Mouse (Mus musculus): ENCODE data around the gene Kcnip1. TPM values are rescaled to one million over a fixed set of nuclear protein-coding genes. Genes with fewer than 3 reads are reported as not detected.

The Kcnip1 gene
- polyA plus RNA-seq, 1 experiment from 2014 or later = 2.0 TPM

- Histone ChIP-seq H3K36me3 (replicated peaks) (no peaks in the 10 kb centered on the region), H3K4me3 (no peak overlapping the region), H3K27ac (replicated peaks) (peak overlapping the region; percentile 48; the same call in 1 of the 2 replicates), H3K9me3 (no peaks in the 10 kb centered on the region; the same call in 1 of the 2 replicates), H3K27me3 (replicated peaks; ENCODE audit: low read depth, poor library complexity, severe bottlenecking) (no peaks in the 10 kb centered on the region), H3K4me1 (peaks cover 16% of the 10 kb centered on the region)
- DNase-seq (ENCODE audit: low spot score) = peak; percentile 54
- 31% methylated on average over 5 of the region's 5 CpGs for WGBS
Observed at GRCm38 (mm10) chr11:33951155-33951554, 41.8 kb downstream of the Kcnip1 start.

GRCm38 (mm10) chr11:33946501-33946900 lies 46.5 kb downstream of the Kcnip1 start:
- H3K27ac ChIP-seq (replicated peaks) = no peak overlapping the region
- H3K4me1 ChIP-seq = peaks cover 5% of the 10 kb centered on the region
- WGBS = 90% methylated on average over 4 of the region's 4 CpGs
- H3K27me3 ChIP-seq (replicated peaks; ENCODE audit: low read depth, poor library complexity, severe bottlenecking) = no peaks in the 10 kb centered on the region
- H3K36me3 ChIP-seq (replicated peaks) = no peaks in the 10 kb centered on the region
- no peak for DNase-seq (ENCODE audit: low spot score)
- no peak overlapping the region for H3K4me3 ChIP-seq
- H3K9me3 ChIP-seq = no peaks in the 10 kb centered on the region; the same call in 1 of the 2 replicates

- Histone ChIP-seq H3K4me1 (peaks cover 3% of the 10 kb centered on the region; the same call in 1 of the 2 replicates), H3K4me3 (no peak overlapping the region), H3K27ac (replicated peaks) (no peak overlapping the region), H3K36me3 (replicated peaks) (no peaks in the 10 kb centered on the region), H3K9me3 (no peaks in the 10 kb centered on the region), H3K27me3 (replicated peaks; ENCODE audit: low read depth, poor library complexity, severe bottlenecking) (no peaks in the 10 kb centered on the region)
- no peak for DNase-seq (ENCODE audit: low spot score)
- WGBS = 90% methylated on average over 9 of the region's 9 CpGs
Observed at GRCm38 (mm10) chr11:33944786-33945328, 48.1 kb downstream of the Kcnip1 start.

- no peak overlapping the region for H3K4me3 ChIP-seq
- H3K27ac ChIP-seq (replicated peaks) = no peak overlapping the region
- no peaks in the 10 kb centered on the region for H3K27me3 ChIP-seq (replicated peaks; ENCODE audit: low read depth, poor library complexity, severe bottlenecking)
- WGBS = 63% methylated on average over 4 of the region's 4 CpGs
- no peaks in the 10 kb centered on the region for H3K36me3 ChIP-seq (replicated peaks)
- H3K4me1 ChIP-seq = peaks cover 5% of the 10 kb centered on the region; the same call in 1 of the 2 replicates
- peak; percentile 47 for DNase-seq (ENCODE audit: low spot score)
- H3K9me3 ChIP-seq = no peaks in the 10 kb centered on the region
Observed at GRCm38 (mm10) chr11:33944067-33944785, 48.7 kb downstream of the Kcnip1 start.

GRCm38 (mm10) chr11:33943565-33943964 lies 49.4 kb downstream of the Kcnip1 start:
- Histone ChIP-seq H3K9me3 (no peaks in the 10 kb centered on the region), H3K4me1 (peaks cover 11% of the 10 kb centered on the region), H3K27ac (replicated peaks) (no peak overlapping the region), H3K36me3 (replicated peaks) (no peaks in the 10 kb centered on the region), H3K4me3 (no peak overlapping the region), H3K27me3 (replicated peaks; ENCODE audit: low read depth, poor library complexity, severe bottlenecking) (no peaks in the 10 kb centered on the region)
- DNase-seq (ENCODE audit: low spot score) = no peak
- WGBS = 80% methylated on average over 1 of the region's 1 CpGs

GRCm38 (mm10) chr11:33939456-33940113 lies 53.4 kb downstream of the Kcnip1 start:
- Histone ChIP-seq H3K27ac (replicated peaks) (no peak overlapping the region), H3K9me3 (no peaks in the 10 kb centered on the region), H3K27me3 (replicated peaks; ENCODE audit: low read depth, poor library complexity, severe bottlenecking) (no peaks in the 10 kb centered on the region), H3K36me3 (replicated peaks) (no peaks in the 10 kb centered on the region), H3K4me1 (peaks cover 12% of the 10 kb centered on the region), H3K4me3 (no peak overlapping the region)
- WGBS = 87% methylated on average over 4 of the region's 4 CpGs
- DNase-seq (ENCODE audit: low spot score) = no peak

- no peak overlapping the region; the same call in 1 of the 2 replicates for H3K27ac ChIP-seq (replicated peaks)
- no peak for DNase-seq (ENCODE audit: low spot score)
Observed at GRCm38 (mm10) chr11:33938561-33939274, 54.2 kb downstream of the Kcnip1 start.

GRCm38 (mm10) chr11:33937641-33938040 lies 55.3 kb downstream of the Kcnip1 start:
- no peaks in the 10 kb centered on the region for H3K9me3 ChIP-seq
- peaks cover 15% of the 10 kb centered on the region for H3K4me1 ChIP-seq
- no peak for DNase-seq (ENCODE audit: low spot score)
- no peak overlapping the region for H3K4me3 ChIP-seq
- no peak overlapping the region for H3K27ac ChIP-seq (replicated peaks)
- H3K27me3 ChIP-seq (replicated peaks; ENCODE audit: low read depth, poor library complexity, severe bottlenecking) = no peaks in the 10 kb centered on the region
- H3K36me3 ChIP-seq (replicated peaks) = no peaks in the 10 kb centered on the region
- 86% methylated on average over 8 of the region's 8 CpGs for WGBS

More at GRCm38 (mm10) chr11:33938561-33939274, 54.2 kb downstream of the Kcnip1 start:
- H3K9me3 ChIP-seq = no peaks in the 10 kb centered on the region
- peaks cover 12% of the 10 kb centered on the region for H3K4me1 ChIP-seq
- no peak overlapping the region for H3K4me3 ChIP-seq
- no peaks in the 10 kb centered on the region for H3K27me3 ChIP-seq (replicated peaks; ENCODE audit: low read depth, poor library complexity, severe bottlenecking)
- no peaks in the 10 kb centered on the region for H3K36me3 ChIP-seq (replicated peaks)
- 49% methylated on average over 7 of the region's 7 CpGs for WGBS

GRCm38 (mm10) chr11:33934286-33934685 lies 58.7 kb downstream of the Kcnip1 start:
- Histone ChIP-seq H3K4me1 (peaks cover 23% of the 10 kb centered on the region), H3K4me3 (no peak overlapping the region), H3K9me3 (no peaks in the 10 kb centered on the region), H3K36me3 (replicated peaks) (no peaks in the 10 kb centered on the region), H3K27me3 (replicated peaks; ENCODE audit: low read depth, poor library complexity, severe bottlenecking) (no peaks in the 10 kb centered on the region), H3K27ac (replicated peaks) (no peak overlapping the region)
- 61% methylated on average over 9 of the region's 9 CpGs for WGBS
- DNase-seq (ENCODE audit: low spot score) = no peak

GRCm38 (mm10) chr11:33932386-33933111 lies 60.4 kb downstream of the Kcnip1 start:
- WGBS = 72% methylated on average over 18 of the region's 18 CpGs
- H3K9me3 ChIP-seq = no peaks in the 10 kb centered on the region
- H3K4me1 ChIP-seq = peaks cover 28% of the 10 kb centered on the region
- peak overlapping the region; percentile 18; the same call in 1 of the 2 replicates for H3K4me3 ChIP-seq
- no peaks in the 10 kb centered on the region for H3K36me3 ChIP-seq (replicated peaks)
- no peak for DNase-seq (ENCODE audit: low spot score)
- peaks cover 8% of the 10 kb centered on the region for H3K27me3 ChIP-seq (replicated peaks; ENCODE audit: low read depth, poor library complexity, severe bottlenecking)
- H3K27ac ChIP-seq (replicated peaks) = no peak overlapping the region

- DNase-seq (ENCODE audit: low spot score) = peak; percentile 85
- Histone ChIP-seq H3K27ac (replicated peaks) (no peak overlapping the region), H3K4me1 (peaks cover 28% of the 10 kb centered on the region), H3K4me3 (peak overlapping the region; percentile 18; the same call in 1 of the 2 replicates), H3K36me3 (replicated peaks) (no peaks in the 10 kb centered on the region), H3K27me3 (replicated peaks; ENCODE audit: low read depth, poor library complexity, severe bottlenecking) (peaks cover 12% of the 10 kb centered on the region), H3K9me3 (no peaks in the 10 kb centered on the region)
- 10% methylated on average over 10 of the region's 10 CpGs for WGBS
Observed at GRCm38 (mm10) chr11:33931836-33932385, 61.0 kb downstream of the Kcnip1 start.
